Mouse (Mus musculus) embryonic facial prominence, embryonic 11.5 days (tissue): ENCODE measurements around the gene Plaur. TPM values are rescaled to one million over a fixed set of nuclear protein-coding genes. Genes with fewer than 3 reads are reported as not detected.

Source experiments
- ATAC-seq: fragments of 200-750 bp; cut with Nextera tagmentation; replicated peaks from 2 replicates; pipeline ENCODE4 v1.8.0; 2017; ENCODE audit warnings: low read depth; ENCODE audit not compliant: insufficient number of reproducible peaks, low FRiP score, low TSS enrichment
- DNase-seq: peaks from one replicate; pipeline ENCODE4 v3.0.0-alpha.2; 2015; ENCODE audit warnings: low spot score
- H3K27ac ChIP-seq: fragments of 300-500 bp; sonication (generic); replicated peaks from 2 replicates; pipeline ENCODE4 v1.5.1; 2014; ENCODE audit warnings: mild to moderate bottlenecking, low read depth, low read length, control low read depth
- H3K27me3 ChIP-seq: fragments of 300-500 bp; sonication (generic); 2 replicates; pipeline ENCODE4 v1.6.1; 2014; ENCODE audit warnings: mild to moderate bottlenecking, low read length, moderate library complexity, mixed read lengths; ENCODE audit not compliant: control insufficient read depth, insufficient read depth
- H3K36me3 ChIP-seq: fragments of 300-500 bp; sonication (generic); replicated peaks from 2 replicates; pipeline ENCODE4 v1.6.1; 2014; ENCODE audit warnings: low read depth, mild to moderate bottlenecking, low read length, moderate library complexity, mixed read lengths; ENCODE audit not compliant: control insufficient read depth, insufficient read depth
- H3K4me1 ChIP-seq: fragments of 300-500 bp; sonication (generic); 2 replicates; pipeline ENCODE4 v1.6.1; 2014; ENCODE audit warnings: low read length, mixed read lengths; ENCODE audit not compliant: control insufficient read depth, insufficient read depth
- H3K4me2 ChIP-seq: fragments of 300-500 bp; sonication (generic); 2 replicates; pipeline ENCODE4 v1.6.1; 2014; ENCODE audit warnings: low read depth, mild to moderate bottlenecking, control low read depth, low read length, moderate library complexity
- H3K4me3 ChIP-seq: fragments of 300-500 bp; sonication (generic); 2 replicates; pipeline ENCODE4 v1.5.1; 2014; ENCODE audit warnings: low read depth, low read length, control low read depth
- H3K9ac ChIP-seq: fragments of 300-500 bp; sonication (generic); replicated peaks from 2 replicates; pipeline ENCODE4 v1.6.1; 2014; ENCODE audit warnings: mild to moderate bottlenecking, control low read depth, low read length
- H3K9me3 ChIP-seq: fragments of 300-500 bp; sonication (generic); replicated peaks from 2 replicates; pipeline ENCODE4 v1.6.1; 2016; ENCODE audit warnings: mild to moderate bottlenecking, low read length, inconsistent platforms, mixed read lengths; ENCODE audit not compliant: control insufficient read depth
- WGBS: fragments of 180-500 bp; shearing (Covaris S2); extraction: QIAGEN DNeasy Blood & Tissue Kit; methylation state at CpG from one replicate; pipeline ENCODE4 v1.1.7; 2014; 5-methylcytosine and 5-hydroxymethylcytosine counted together
- polyA plus RNA-seq: library from polyadenylated mRNA; unstranded; fragments of >200 nt; fragmentation: Nextera tagmentation; extraction: Ambion mirVana; gene quantifications from 2 replicates; pipeline ENCODE4 v1.2.1, GENCODE M21; 2014

Plaur gene
- polyA plus RNA-seq, 1 experiment from 2014 or later: 1.1 TPM

- H3K27me3 ChIP-seq: no peaks in the 10 kb centered on the region
- no peak overlapping the region for H3K9ac ChIP-seq
- 0 out of 2 replicates have a peak, but pooled peaks have one; percentile 37 for ATAC-seq
- H3K4me1 ChIP-seq: no peaks in the 10 kb centered on the region
- H3K36me3 ChIP-seq: no peaks in the 10 kb centered on the region
- no peak overlapping the region for H3K27ac ChIP-seq
- WGBS: 64% methylated on average over 14 of the region's 14 CpGs
- H3K4me3 ChIP-seq: no peak overlapping the region
- H3K9me3 ChIP-seq: no peaks in the 10 kb centered on the region
- H3K4me2 ChIP-seq: no peak overlapping the region
- no peak for DNase-seq
Measured at GRCm38 (mm10) chr7:24448782-24449517, 13.3 kb upstream of the Plaur start.

- WGBS: 71% methylated on average over 9 of the region's 9 CpGs
- Histone ChIP-seq H3K27ac (no peak overlapping the region), H3K9me3 (no peaks in the 10 kb centered on the region), H3K9ac (no peak overlapping the region), H3K4me3 (no peak overlapping the region), H3K4me1 (no peaks in the 10 kb centered on the region), H3K36me3 (no peaks in the 10 kb centered on the region), H3K27me3 (no peaks in the 10 kb centered on the region), H3K4me2 (no peak overlapping the region)
- ATAC-seq (no peak), DNase-seq (no peak)
Measured at GRCm38 (mm10) chr7:24450585-24451017, 11.7 kb upstream of the Plaur start.

GRCm38 (mm10) chr7:24451855-24452311 is 10.4 kb upstream of the Plaur start, which contains the start of gene Irgc1:
Irgc1 (minus strand) TSS chr7:24452297.
- Histone ChIP-seq H3K4me2 (no peak within 1 kb of the TSS), H3K27ac (no peak within 1 kb of the TSS), H3K36me3 (no peaks in the 10 kb centered on the region), H3K4me1 (no peaks in the 10 kb centered on the region), H3K27me3 (no peaks in the 10 kb centered on the region), H3K4me3 (no peak within 1 kb of the TSS), H3K9ac (no peak within 1 kb of the TSS), H3K9me3 (no peaks in the 10 kb centered on the region)
- no peak for DNase-seq
- no peak for ATAC-seq
- 85% methylated on average over 9 of the region's 9 CpGs for WGBS

- H3K4me3 ChIP-seq: no peak overlapping the region
- DNase-seq (no peak), ATAC-seq (no peak)
- H3K4me2 ChIP-seq: no peak overlapping the region
- no peak overlapping the region for H3K27ac ChIP-seq
- no peak overlapping the region for H3K9ac ChIP-seq
- 67% methylated on average over 2 of the region's 2 CpGs for WGBS
- no peaks in the 10 kb centered on the region for H3K9me3 ChIP-seq
- no peaks in the 10 kb centered on the region for H3K36me3 ChIP-seq
- H3K4me1 ChIP-seq: no peaks in the 10 kb centered on the region
- H3K27me3 ChIP-seq: no peaks in the 10 kb centered on the region
Measured at GRCm38 (mm10) chr7:24454199-24454598, 8.1 kb upstream of the Plaur start.

- no peak overlapping the region for H3K4me2 ChIP-seq
- no peaks in the 10 kb centered on the region for H3K4me1 ChIP-seq
- no peak overlapping the region for H3K9ac ChIP-seq
- DNase-seq (no peak), ATAC-seq (no peak)
- WGBS: 76% methylated on average over 5 of the region's 5 CpGs
- no peaks in the 10 kb centered on the region for H3K9me3 ChIP-seq
- H3K27ac ChIP-seq: no peak overlapping the region
- no peaks in the 10 kb centered on the region for H3K36me3 ChIP-seq
- no peaks in the 10 kb centered on the region for H3K27me3 ChIP-seq
- no peak overlapping the region for H3K4me3 ChIP-seq
Measured at GRCm38 (mm10) chr7:24455726-24456125, 6.6 kb upstream of the Plaur start.

- Histone ChIP-seq H3K27me3 (no peaks in the 10 kb centered on the region; the same call in 1 of the 2 replicates), H3K27ac (no peak overlapping the region), H3K4me3 (no peak overlapping the region), H3K9ac (no peak overlapping the region), H3K4me1 (no peaks in the 10 kb centered on the region), H3K36me3 (no peaks in the 10 kb centered on the region), H3K9me3 (no peaks in the 10 kb centered on the region), H3K4me2 (no peak overlapping the region)
- ATAC-seq: no peak
- DNase-seq: no peak
- WGBS: 63% methylated on average over 10 of the region's 10 CpGs
Measured at GRCm38 (mm10) chr7:24457726-24458370, 4.4 kb upstream of the Plaur start.

- H3K4me3 ChIP-seq: no peak overlapping the region
- H3K27ac ChIP-seq: no peak overlapping the region
- H3K9ac ChIP-seq: no peak overlapping the region
- no peak for ATAC-seq
- H3K4me1 ChIP-seq: no peaks in the 10 kb centered on the region
- no peaks in the 10 kb centered on the region for H3K36me3 ChIP-seq
- no peaks in the 10 kb centered on the region; the same call in 1 of the 2 replicates for H3K27me3 ChIP-seq
- no peak for DNase-seq
- no peaks in the 10 kb centered on the region for H3K9me3 ChIP-seq
- no peak overlapping the region for H3K4me2 ChIP-seq
- 78% methylated on average over 5 of the region's 5 CpGs for WGBS
Measured at GRCm38 (mm10) chr7:24459440-24459839, 2.8 kb upstream of the Plaur start.

- Histone ChIP-seq H3K4me1 (no peaks in the 10 kb centered on the region), H3K4me2 (no peak overlapping the region), H3K9me3 (no peaks in the 10 kb centered on the region), H3K9ac (no peak overlapping the region), H3K4me3 (no peak overlapping the region), H3K36me3 (no peaks in the 10 kb centered on the region), H3K27ac (no peak overlapping the region), H3K27me3 (no peaks in the 10 kb centered on the region; the same call in 1 of the 2 replicates)
- DNase-seq (no peak), ATAC-seq (no peak)
- WGBS: 59% methylated on average over 3 of the region's 3 CpGs
Measured at GRCm38 (mm10) chr7:24459843-24460242, 2.4 kb upstream of the Plaur start.
